In the genomic region with DNA sequence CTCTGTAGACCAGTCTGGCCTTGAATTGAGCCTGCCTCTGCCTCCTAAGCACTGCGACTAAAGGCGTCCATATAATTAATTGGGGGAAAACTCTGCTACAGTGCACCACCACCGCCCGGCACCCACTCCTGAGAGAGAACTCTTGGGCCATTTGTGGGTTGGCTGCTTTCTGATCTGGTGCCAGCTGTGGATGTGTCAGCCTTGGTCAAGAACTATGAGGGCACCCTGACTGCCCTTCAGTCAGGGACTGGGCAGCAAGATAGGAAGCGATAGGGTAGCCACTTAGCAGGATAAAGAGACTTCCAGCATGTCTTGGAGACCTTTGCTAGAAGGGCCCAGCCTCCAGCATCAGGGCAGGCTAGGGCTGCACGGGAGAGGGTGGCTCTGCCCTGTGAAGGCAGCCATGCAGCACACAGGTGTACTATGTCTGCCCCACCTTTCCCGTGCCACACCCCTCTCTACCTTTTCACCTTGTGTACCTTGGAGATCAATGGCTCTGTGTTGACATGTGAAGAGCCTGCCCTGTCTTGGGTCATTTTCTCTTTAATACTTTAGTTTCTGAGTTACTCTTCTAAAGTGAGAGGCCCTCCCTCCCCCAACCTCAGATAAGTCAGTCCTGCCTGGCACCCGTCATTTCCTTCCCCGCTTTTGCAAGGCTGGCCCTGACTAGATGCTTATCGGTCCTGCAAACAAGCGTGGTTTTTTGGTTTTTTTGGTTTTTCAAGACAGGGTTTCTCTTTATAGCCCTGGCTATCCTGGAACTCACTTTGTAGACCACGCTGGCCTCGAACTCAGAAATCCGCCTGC, we compare ENCODE assay signal across 19 mouse cellular contexts. TPM values are rescaled to one million over a fixed set of nuclear protein-coding genes. Genes with fewer than 3 reads are reported as not detected.
DNase-seq lines count a peak whose midpoint lies in the region; ATAC-seq lines count a peak whose summit lies in the region.
"Had no signal": no experiment of that assay in that cellular context is flagged by ENCODE, and none has a peak within 500 bp of the region (broad histone marks: within the 10 kb centered on the region; RNA-seq: fewer than 3 reads in every experiment).

No protein-coding gene starts in this region.

- no peak overlapping the region for H3K4me3 ChIP-seq in intestine, embryonic 14.5 days (ENCODE audit: low read depth, low read length)
- H3K4me3 ChIP-seq in stomach, embryonic 15.5 days (replicated peaks) = no peak overlapping the region
- H3K4me3 ChIP-seq in forebrain, embryonic 10.5 days = no peak overlapping the region
- H3K4me3 ChIP-seq in heart, embryonic 12.5 days = no peak overlapping the region
- H3K4me3 ChIP-seq: hindbrain, embryonic 12.5 days; limb, embryonic 12.5 days; neural tube, embryonic 13.5 days had no signal

- WGBS in intestine, embryonic 14.5 days = 86% methylated on average over 14 of the region's 14 CpGs
- 71% methylated on average over 14 of the region's 14 CpGs for WGBS in stomach, embryonic 15.5 days
- WGBS in forebrain, embryonic 10.5 days = 97% methylated on average over 14 of the region's 14 CpGs
- 82% methylated on average over 14 of the region's 14 CpGs for WGBS in heart, embryonic 12.5 days

- H3K9ac ChIP-seq in intestine, embryonic 14.5 days (ENCODE audit: low read length) = no peak overlapping the region
- H3K9ac ChIP-seq in stomach, embryonic 15.5 days = no peak overlapping the region
- no peak overlapping the region for H3K9ac ChIP-seq in heart, embryonic 12.5 days
- H3K9ac ChIP-seq: forebrain, postnatal 0 days; hindbrain, embryonic 12.5 days; limb, embryonic 12.5 days; neural tube, embryonic 13.5 days had no signal

- H3K9me3 ChIP-seq in intestine, embryonic 14.5 days (ENCODE audit: control insufficient read depth, low read length) = no peaks in the 10 kb centered on the region
- H3K9me3 ChIP-seq in stomach, embryonic 15.5 days = no peaks in the 10 kb centered on the region
- peaks cover 9% of the 10 kb centered on the region; the same call in 1 of the 2 replicates for H3K9me3 ChIP-seq in forebrain, embryonic 10.5 days
- H3K9me3 ChIP-seq in heart, embryonic 12.5 days (replicated peaks) = peaks cover 10% of the 10 kb centered on the region
- H3K9me3 ChIP-seq: neural tube, embryonic 13.5 days had no signal

- H3K4me2 ChIP-seq in intestine, embryonic 14.5 days (ENCODE audit: low read length) = no peak overlapping the region
- H3K4me2 ChIP-seq in stomach, embryonic 15.5 days = no peak overlapping the region
- H3K4me2 ChIP-seq in heart, embryonic 12.5 days = no peak overlapping the region
- H3K4me2 ChIP-seq: heart, embryonic 11.5 days; hindbrain, embryonic 12.5 days; limb, embryonic 12.5 days; neural tube, embryonic 13.5 days had no signal

- peak; percentile 52 for DNase-seq in ovary, postnatal 36 days (ENCODE audit: low spot score)
- DNase-seq in ovary, postnatal 14 days (ENCODE audit: low spot score) = no peak
- DNase-seq in R1 (ENCODE audit: low read depth, low spot score) = peak; percentile 16
- DNase-seq in intestine, embryonic 14.5 days (ENCODE audit: low spot score) = no peak
- no peak for DNase-seq in forebrain, embryonic 10.5 days (ENCODE audit: extremely low spot score, low spot score)
- DNase-seq in cerebellum, postnatal 36 days = no peak
- DNase-seq: forebrain, postnatal 0 days; gastrocnemius, postnatal 14 days; layer of hippocampus, postnatal 36 days; midbrain, embryonic 14.5 days; right cerebral cortex, postnatal 25 days had no signal

- H3K27me3 ChIP-seq in intestine, embryonic 14.5 days (replicated peaks; ENCODE audit: control insufficient read depth, insufficient read depth, low read length) = no peaks in the 10 kb centered on the region
- H3K27me3 ChIP-seq in stomach, embryonic 15.5 days (replicated peaks) = no peaks in the 10 kb centered on the region
- no peaks in the 10 kb centered on the region for H3K27me3 ChIP-seq in forebrain, embryonic 10.5 days (ENCODE audit: poor library complexity, severe bottlenecking)
- no peaks in the 10 kb centered on the region for H3K27me3 ChIP-seq in heart, embryonic 12.5 days (replicated peaks)
- H3K27me3 ChIP-seq: hindbrain, embryonic 12.5 days; limb, embryonic 12.5 days; neural tube, embryonic 13.5 days had no signal

- H3K36me3 ChIP-seq in intestine, embryonic 14.5 days (ENCODE audit: control insufficient read depth, insufficient read depth, low read length) = peaks cover 64% of the 10 kb centered on the region
- peaks cover 29% of the 10 kb centered on the region for H3K36me3 ChIP-seq in stomach, embryonic 15.5 days
- peaks cover 83% of the 10 kb centered on the region for H3K36me3 ChIP-seq in forebrain, embryonic 10.5 days (replicated peaks)
- peaks cover 75% of the 10 kb centered on the region for H3K36me3 ChIP-seq in heart, embryonic 12.5 days

- peak; percentile 29; the same call in 1 of the 2 replicates for ATAC-seq in intestine, embryonic 14.5 days (replicated peaks; ENCODE audit: low FRiP score, low TSS enrichment, low read depth)
- peak; percentile 65 for ATAC-seq in stomach, embryonic 15.5 days (ENCODE audit: insufficient read depth, low FRiP score, low read depth)
- no peak for ATAC-seq in heart, embryonic 12.5 days (ENCODE audit: insufficient number of reproducible peaks, low FRiP score)
- ATAC-seq: activated CD4-positive, CD25-positive, alpha-beta regulatory T cell, adult 4 months; forebrain, postnatal 0 days had no signal

- H3K4me1 ChIP-seq in intestine, embryonic 14.5 days (replicated peaks; ENCODE audit: control insufficient read depth, insufficient read depth, low read length) = no peaks in the 10 kb centered on the region; the same call in 1 of the 2 replicates
- peaks cover 17% of the 10 kb centered on the region for H3K4me1 ChIP-seq in stomach, embryonic 15.5 days
- peaks cover 7% of the 10 kb centered on the region for H3K4me1 ChIP-seq in forebrain, embryonic 10.5 days
- peaks cover 2% of the 10 kb centered on the region; the same call in 1 of the 2 replicates for H3K4me1 ChIP-seq in heart, embryonic 12.5 days (replicated peaks)

- H3K27ac ChIP-seq in intestine, embryonic 14.5 days (ENCODE audit: low read depth) = no peak overlapping the region
- H3K27ac ChIP-seq in stomach, embryonic 15.5 days = peak overlapping the region; percentile 46; the same call in 1 of the 2 replicates
- no peak overlapping the region for H3K27ac ChIP-seq in forebrain, embryonic 10.5 days
- H3K27ac ChIP-seq in heart, embryonic 12.5 days (ENCODE audit: poor library complexity, severe bottlenecking) = no peak overlapping the region
- H3K27ac ChIP-seq: hindbrain, embryonic 12.5 days; kidney, postnatal 0 days; limb, embryonic 12.5 days; neural tube, embryonic 13.5 days had no signal

RNA-seq across cellular contexts. Expression of a gene that starts 8.6 kb away (rescaled TPM):
- 33.3 and 40.0 TPM in 2 replicates for polyA plus RNA-seq in intestine, embryonic 14.5 days (2014; fragmentation: Nextera tagmentation; extraction: Ambion mirVana)
- 42.7 and 45.9 TPM in 2 replicates for polyA plus RNA-seq in stomach, embryonic 15.5 days (2015; fragmentation: Nextera tagmentation; extraction: Ambion mirVana)
- polyA plus RNA-seq in forebrain, embryonic 10.5 days (2016; fragmentation: Nextera tagmentation; extraction: Ambion mirVana) = 39.9 and 40.6 TPM in 2 replicates
- 33.1 and 35.6 TPM in 2 replicates for polyA plus RNA-seq in heart, embryonic 12.5 days (2016; fragmentation: Nextera tagmentation; extraction: Ambion mirVana)

RNA-seq across cellular contexts. Expression of a gene that starts 17.1 kb away (rescaled TPM):
- polyA plus RNA-seq in intestine, embryonic 14.5 days (2014; fragmentation: Nextera tagmentation; extraction: Ambion mirVana) = 457 and 488 TPM in 2 replicates
- 419 and 423 TPM in 2 replicates for polyA plus RNA-seq in stomach, embryonic 15.5 days (2015; fragmentation: Nextera tagmentation; extraction: Ambion mirVana)
- 411 and 415 TPM in 2 replicates for polyA plus RNA-seq in forebrain, embryonic 10.5 days (2016; fragmentation: Nextera tagmentation; extraction: Ambion mirVana)
- polyA plus RNA-seq in heart, embryonic 12.5 days (2016; fragmentation: Nextera tagmentation; extraction: Ambion mirVana) = 746 and 756 TPM in 2 replicates

RNA-seq across cellular contexts. Expression of a gene that starts 32.1 kb away (rescaled TPM):
- 489 and 509 TPM in 2 replicates for polyA plus RNA-seq in intestine, embryonic 14.5 days (2014; fragmentation: Nextera tagmentation; extraction: Ambion mirVana)
- polyA plus RNA-seq in stomach, embryonic 15.5 days (2015; fragmentation: Nextera tagmentation; extraction: Ambion mirVana) = 418 and 436 TPM in 2 replicates
- polyA plus RNA-seq in forebrain, embryonic 10.5 days (2016; fragmentation: Nextera tagmentation; extraction: Ambion mirVana) = 265 TPM in 2 replicates
- polyA plus RNA-seq in heart, embryonic 12.5 days (2016; fragmentation: Nextera tagmentation; extraction: Ambion mirVana) = 245 and 246 TPM in 2 replicates
- polyA plus RNA-seq: activated CD4-positive, CD25-positive, alpha-beta regulatory T cell, adult 4 months had no signal

Comparison
In these comparisons a context has a peak if more than half of its experiments do, and no peak if none do; other contexts are left out.
1. DNase-seq: peak in ovary, postnatal 36 days (single experiment) and R1 (single experiment); none in ovary, postnatal 14 days (single experiment), intestine, embryonic 14.5 days (single experiment), forebrain, embryonic 10.5 days (single experiment) and cerebellum, postnatal 36 days (0 of 2).